Mouse (Mus musculus): ENCODE results near the gene Ranbp9. TPM values are rescaled to one million over a fixed set of nuclear protein-coding genes. Genes with fewer than 3 reads are reported as not detected.

Ranbp9 gene
- polyA plus RNA-seq, 1 experiment from 2014 or later: 10.6 TPM

DNA sequence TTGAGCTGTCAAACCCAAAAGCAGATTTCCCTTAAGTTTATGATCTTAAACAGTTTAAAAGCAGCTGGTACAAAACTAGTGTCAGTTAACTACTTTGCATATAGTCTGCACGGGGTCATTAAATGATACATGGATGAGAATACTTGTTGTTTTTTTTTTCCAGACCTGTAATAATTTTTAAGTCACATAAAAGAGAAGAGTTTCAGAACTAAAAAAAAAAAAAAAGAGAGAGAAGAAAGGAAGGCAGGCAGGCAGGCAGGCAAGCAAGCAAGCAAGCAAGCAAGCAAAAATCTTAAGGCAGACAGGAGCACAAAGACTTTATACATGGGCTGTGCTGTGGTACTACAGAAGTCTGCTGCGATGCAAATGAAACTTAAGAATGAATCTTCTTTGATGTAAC is 47.7 kb downstream of the Ranbp9 start:
- no peak overlapping the region for H3K27ac ChIP-seq
- peaks cover 4% of the 10 kb centered on the region; the same call in 1 of the 2 replicates for H3K9me3 ChIP-seq
- no peaks in the 10 kb centered on the region for H3K27me3 ChIP-seq (ENCODE audit: poor library complexity, severe bottlenecking)
- 91% methylated on average over 2 of the region's 2 CpGs for WGBS
- H3K4me3 ChIP-seq: no peak overlapping the region
- peaks cover 20% of the 10 kb centered on the region for H3K36me3 ChIP-seq (replicated peaks)
- no peak for DNase-seq (ENCODE audit: extremely low spot score, low spot score)
- H3K4me1 ChIP-seq: no peaks in the 10 kb centered on the region

DNA sequence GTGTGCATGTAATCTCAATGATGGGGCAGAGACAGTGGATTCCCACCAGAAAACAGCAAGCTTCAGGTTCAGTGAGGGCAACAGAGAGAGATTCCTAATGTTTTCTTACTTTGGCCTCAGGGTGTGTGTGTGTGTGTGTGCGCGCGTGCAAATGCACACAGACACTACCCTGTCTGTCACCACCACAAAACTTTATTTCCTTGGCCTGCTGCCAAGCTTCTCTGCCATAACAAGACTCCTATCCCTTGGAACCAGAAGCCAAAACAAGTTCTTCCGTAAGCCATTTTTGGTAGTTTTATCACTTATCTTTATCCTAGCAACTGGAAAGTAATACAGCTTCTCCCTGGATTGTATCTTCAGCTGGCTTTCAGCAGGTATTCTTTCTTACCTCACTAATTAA is 52.6 kb downstream of the Ranbp9 start:
- Histone ChIP-seq H3K27me3 (ENCODE audit: poor library complexity, severe bottlenecking) (no peaks in the 10 kb centered on the region), H3K27ac (no peak overlapping the region), H3K36me3 (replicated peaks) (peaks cover 44% of the 10 kb centered on the region), H3K9me3 (no peaks in the 10 kb centered on the region), H3K4me3 (no peak overlapping the region), H3K4me1 (no peaks in the 10 kb centered on the region)
- DNase-seq (ENCODE audit: extremely low spot score, low spot score): no peak
- 98% methylated on average over 4 of the region's 4 CpGs for WGBS

DNA sequence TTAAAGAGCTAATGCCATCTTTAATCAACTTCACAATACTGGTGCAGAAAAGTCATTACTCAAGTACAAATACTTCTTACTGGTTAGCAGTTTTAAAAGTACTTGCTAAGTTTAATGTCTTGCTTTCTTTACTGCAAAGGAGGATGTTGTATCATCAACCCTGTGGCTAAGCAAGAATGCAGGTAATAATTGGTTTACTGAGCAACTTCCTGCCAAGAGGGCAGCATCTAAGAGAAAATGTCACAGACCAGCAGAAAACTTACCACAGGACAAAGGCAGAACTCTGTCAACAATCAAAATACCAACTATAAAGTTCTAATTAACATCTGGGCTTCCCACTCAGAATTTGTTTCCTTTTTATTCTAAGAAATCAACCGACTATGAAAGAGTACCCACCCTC is 65.8 kb downstream of the Ranbp9 start:
- H3K36me3 ChIP-seq (replicated peaks): peaks cover 95% of the 10 kb centered on the region
- WGBS: 79% methylated on average over 1 of the region's 1 CpGs

DNA sequence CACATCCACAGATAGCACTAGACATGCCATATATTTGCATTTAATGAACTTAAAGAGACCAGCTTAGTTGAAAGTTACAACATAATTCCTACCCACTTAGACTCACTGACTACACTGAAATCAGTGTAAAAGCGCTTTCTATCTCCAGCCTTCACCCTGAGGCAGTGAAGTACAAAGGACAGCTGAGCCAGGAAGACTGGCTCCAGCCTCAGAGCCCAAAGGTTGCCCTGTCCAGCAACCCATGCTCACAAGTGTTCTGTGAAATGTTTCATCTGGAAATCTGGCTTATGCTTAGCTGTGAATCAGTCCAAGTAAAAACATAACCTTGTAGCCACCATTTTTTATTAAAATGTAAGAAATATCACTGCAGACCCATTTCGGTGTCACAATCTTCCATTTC is 67.5 kb downstream of the Ranbp9 start:
- DNase-seq (ENCODE audit: extremely low spot score, low spot score): no peak
- no peak overlapping the region for H3K27ac ChIP-seq
- no peaks in the 10 kb centered on the region for H3K9me3 ChIP-seq
- H3K4me3 ChIP-seq: no peak overlapping the region
- peaks cover 95% of the 10 kb centered on the region for H3K36me3 ChIP-seq (replicated peaks)
- WGBS: 99% methylated on average over 2 of the region's 2 CpGs
- H3K4me1 ChIP-seq: no peaks in the 10 kb centered on the region
- H3K27me3 ChIP-seq (ENCODE audit: poor library complexity, severe bottlenecking): no peaks in the 10 kb centered on the region

More for the DNA sequence above, 65.8 kb downstream of the Ranbp9 start:
- H3K27me3 ChIP-seq (ENCODE audit: poor library complexity, severe bottlenecking): no peaks in the 10 kb centered on the region
- H3K4me1 ChIP-seq: no peaks in the 10 kb centered on the region
- no peak overlapping the region for H3K27ac ChIP-seq
- no peak for DNase-seq (ENCODE audit: extremely low spot score, low spot score)
- H3K4me3 ChIP-seq: no peak overlapping the region
- H3K9me3 ChIP-seq: no peaks in the 10 kb centered on the region

DNA sequence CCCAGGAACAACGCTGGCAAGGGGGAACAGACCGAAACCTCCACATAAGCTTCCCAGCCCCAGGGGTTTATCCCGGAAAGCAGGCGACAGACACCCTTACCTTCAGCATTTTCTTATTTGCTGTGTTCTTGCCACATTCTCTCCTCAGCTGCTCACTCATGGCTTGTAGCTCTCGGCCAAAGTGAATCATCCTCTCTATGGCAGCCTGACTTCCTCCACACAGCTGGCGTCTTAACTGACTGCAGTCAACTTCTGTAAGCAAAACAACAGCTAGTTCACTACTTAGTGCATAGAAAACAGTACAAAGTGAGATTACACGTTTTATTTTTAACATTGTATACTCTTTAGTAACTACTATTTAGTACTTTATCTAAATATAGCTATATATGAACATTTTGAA is 68.8 kb downstream of the Ranbp9 start:
- 88% methylated on average over 7 of the region's 7 CpGs for WGBS
- Histone ChIP-seq H3K4me3 (no peak overlapping the region), H3K9me3 (no peaks in the 10 kb centered on the region), H3K27ac (no peak overlapping the region), H3K27me3 (ENCODE audit: poor library complexity, severe bottlenecking) (no peaks in the 10 kb centered on the region), H3K4me1 (no peaks in the 10 kb centered on the region), H3K36me3 (replicated peaks) (peaks cover 95% of the 10 kb centered on the region)
- DNase-seq (ENCODE audit: extremely low spot score, low spot score): no peak

DNA sequence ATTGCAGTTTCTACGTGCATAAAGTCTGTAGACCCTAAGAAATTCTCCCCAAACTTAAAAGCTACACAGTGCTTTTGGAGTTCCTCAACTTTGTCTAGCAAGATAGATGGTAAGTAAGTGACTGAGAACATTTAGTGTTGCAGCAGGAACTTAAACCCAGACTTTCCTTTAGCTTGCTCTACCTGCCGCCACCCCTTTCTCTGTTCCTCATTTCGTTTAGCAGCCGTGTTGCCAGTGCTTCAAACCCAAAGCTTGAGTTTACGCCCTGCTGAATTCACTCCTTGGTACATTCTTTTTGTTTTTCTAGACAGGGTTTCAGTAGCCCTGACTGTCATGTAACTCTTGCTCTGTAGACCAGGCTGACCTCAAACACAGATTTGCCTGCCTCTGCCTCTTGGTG is 81.5 kb downstream of the Ranbp9 start:
- peaks cover 1% of the 10 kb centered on the region; the same call in 1 of the 2 replicates for H3K9me3 ChIP-seq
- no peak for DNase-seq (ENCODE audit: extremely low spot score, low spot score)
- peaks cover 12% of the 10 kb centered on the region for H3K4me1 ChIP-seq
- no peak overlapping the region for H3K27ac ChIP-seq
- H3K27me3 ChIP-seq (ENCODE audit: poor library complexity, severe bottlenecking): no peaks in the 10 kb centered on the region
- H3K36me3 ChIP-seq (replicated peaks): peaks cover 77% of the 10 kb centered on the region
- WGBS: 92% methylated on average over 5 of the region's 5 CpGs
- peak overlapping the region; percentile 90 for H3K4me3 ChIP-seq

DNA sequence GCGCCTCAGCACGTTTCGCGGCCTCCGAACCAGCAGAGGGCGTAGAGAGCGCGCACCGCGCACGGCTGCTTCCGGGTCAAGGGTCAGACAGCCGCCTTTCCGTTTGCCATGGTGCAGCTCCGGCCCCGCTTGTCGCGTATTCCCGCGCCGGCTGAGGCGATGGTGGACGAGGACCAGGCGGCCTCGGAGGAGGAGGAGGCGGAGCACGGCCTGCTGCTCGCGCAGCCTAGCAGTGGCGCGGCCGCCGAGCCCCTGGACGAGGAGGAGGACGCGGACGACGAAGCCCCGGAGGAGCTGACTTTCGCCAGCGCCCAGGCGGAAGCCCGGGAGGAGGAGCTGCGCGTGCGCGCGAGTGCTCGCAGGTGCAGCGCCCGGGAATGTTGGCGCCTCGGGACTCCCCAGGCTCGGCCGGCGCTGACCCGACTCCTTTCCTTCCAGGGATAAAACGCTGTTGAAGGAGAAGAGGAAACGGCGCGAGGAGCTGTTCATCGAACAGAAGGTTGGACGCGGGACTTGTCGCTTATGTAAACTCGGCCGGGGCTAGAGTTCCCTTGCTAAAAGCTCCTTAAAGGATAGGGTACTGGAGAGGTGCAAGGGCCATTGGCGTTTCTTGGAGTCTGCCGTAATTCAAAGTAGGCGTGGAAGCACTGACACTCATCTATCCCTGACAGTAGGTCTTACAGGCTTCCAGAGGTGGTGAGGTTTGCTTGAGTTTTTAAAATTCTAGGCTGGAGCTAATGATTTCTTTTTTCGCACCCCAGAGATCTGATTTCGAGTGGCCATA is 82.6 kb downstream of the Ranbp9 start, which contains the start of gene Nol7:
TSS of gene Nol7 (plus strand) at position 94 of the 784 bp plus-strand sequence.
- H3K4me1 ChIP-seq: peaks cover 12% of the 10 kb centered on the region
- no peaks in the 10 kb centered on the region for H3K27me3 ChIP-seq (ENCODE audit: poor library complexity, severe bottlenecking)
- H3K4me3 ChIP-seq: peak within 1 kb of the TSS; percentile 90
- peaks cover 76% of the 10 kb centered on the region for H3K36me3 ChIP-seq (replicated peaks)
- H3K27ac ChIP-seq: peak within 1 kb of the TSS; percentile 99
- WGBS: 1% methylated on average over 72 of the region's 72 CpGs
- DNase-seq (ENCODE audit: extremely low spot score, low spot score): peak; percentile 97
- H3K9me3 ChIP-seq: peaks cover 9% of the 10 kb centered on the region; the same call in 1 of the 2 replicates

DNA sequence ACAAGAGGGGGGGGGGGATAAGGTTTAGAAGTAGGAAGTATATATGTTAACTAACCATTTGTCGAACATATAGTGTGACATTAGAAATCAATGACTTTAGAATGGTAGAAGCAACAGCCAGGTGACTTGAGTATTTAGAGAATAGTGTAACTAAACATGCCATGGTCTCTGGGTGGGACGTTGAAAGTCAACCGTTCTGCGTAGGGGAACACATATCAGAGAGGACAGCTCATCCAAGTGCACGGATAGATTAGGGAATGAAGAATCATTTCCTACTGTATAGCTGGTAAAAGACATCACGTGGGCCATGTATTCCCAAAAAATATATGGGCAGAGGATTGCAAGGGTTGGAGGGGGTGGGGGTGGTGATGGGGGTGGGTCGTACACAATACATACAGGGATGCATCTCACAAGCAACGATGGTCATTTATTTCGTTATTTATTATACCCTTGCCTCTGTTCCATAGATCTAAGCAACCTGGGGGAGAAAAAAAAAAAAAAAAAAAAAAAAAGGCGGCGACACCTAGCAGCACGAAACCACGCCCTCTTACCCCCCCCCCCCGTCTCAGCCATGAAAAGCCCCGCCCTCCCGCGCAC is 83.3 kb downstream of the Ranbp9 start:
- H3K27ac ChIP-seq: peak overlapping the region; percentile 99
- H3K36me3 ChIP-seq (replicated peaks): peaks cover 69% of the 10 kb centered on the region
- H3K4me1 ChIP-seq: peaks cover 12% of the 10 kb centered on the region
- peak overlapping the region; percentile 90 for H3K4me3 ChIP-seq
- 41% methylated on average over 17 of the region's 17 CpGs for WGBS
- no peak for DNase-seq (ENCODE audit: extremely low spot score, low spot score)
- no peaks in the 10 kb centered on the region for H3K27me3 ChIP-seq (ENCODE audit: poor library complexity, severe bottlenecking)
- peaks cover 9% of the 10 kb centered on the region; the same call in 1 of the 2 replicates for H3K9me3 ChIP-seq

DNA sequence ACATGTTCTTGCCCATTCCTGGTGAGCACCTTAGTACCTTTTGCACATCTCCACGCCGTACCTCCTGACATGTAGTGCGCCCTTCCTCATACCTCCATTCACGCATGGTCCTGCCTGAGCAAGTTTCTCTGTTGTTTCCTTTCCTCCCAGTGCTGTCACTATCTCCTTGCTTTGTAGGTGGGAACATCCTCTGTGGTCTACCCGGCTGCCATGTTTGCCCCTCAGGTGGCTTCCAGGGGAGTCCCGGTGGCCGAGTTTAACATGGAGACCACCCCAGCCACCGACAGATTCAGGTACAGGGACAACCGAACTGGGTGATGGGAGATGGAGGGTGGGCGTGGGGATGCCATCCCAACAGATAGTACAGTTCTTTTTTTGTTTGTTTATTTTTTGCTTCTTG is 95.8 kb downstream of the Ranbp9 start:
- Histone ChIP-seq H3K36me3 (replicated peaks) (peaks cover 41% of the 10 kb centered on the region), H3K9me3 (peaks cover 5% of the 10 kb centered on the region; the same call in 1 of the 2 replicates), H3K4me3 (no peak overlapping the region), H3K27ac (no peak overlapping the region), H3K27me3 (ENCODE audit: poor library complexity, severe bottlenecking) (no peaks in the 10 kb centered on the region), H3K4me1 (no peaks in the 10 kb centered on the region)
- WGBS: 95% methylated on average over 10 of the region's 10 CpGs
- DNase-seq (ENCODE audit: extremely low spot score, low spot score): no peak

DNA sequence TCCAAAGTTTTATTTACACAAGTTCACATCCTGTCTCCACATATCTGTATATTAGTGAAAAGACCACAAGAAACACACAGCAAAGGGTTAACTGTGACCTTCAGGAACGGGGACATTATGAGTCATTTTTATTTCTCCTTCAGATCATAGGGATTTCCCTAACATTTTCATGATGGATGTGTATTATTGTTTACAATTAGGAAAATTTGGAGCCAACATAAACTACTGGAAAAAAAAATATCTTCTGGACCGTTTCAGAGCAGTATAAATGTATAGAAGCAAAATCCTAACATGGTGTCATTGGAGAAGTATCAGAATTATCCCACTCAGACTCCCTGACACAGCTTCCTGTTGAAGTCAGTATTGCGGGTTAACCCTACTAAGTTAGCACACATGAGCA is 101.1 kb downstream of the Ranbp9 start:
- no peak overlapping the region for H3K4me3 ChIP-seq
- DNase-seq (ENCODE audit: extremely low spot score, low spot score): no peak
- H3K36me3 ChIP-seq (replicated peaks): peaks cover 56% of the 10 kb centered on the region
- no peaks in the 10 kb centered on the region for H3K9me3 ChIP-seq
- H3K4me1 ChIP-seq: no peaks in the 10 kb centered on the region
- no peaks in the 10 kb centered on the region for H3K27me3 ChIP-seq (ENCODE audit: poor library complexity, severe bottlenecking)
- WGBS: 92% methylated on average over 3 of the region's 3 CpGs
- H3K27ac ChIP-seq: no peak overlapping the region

DNA sequence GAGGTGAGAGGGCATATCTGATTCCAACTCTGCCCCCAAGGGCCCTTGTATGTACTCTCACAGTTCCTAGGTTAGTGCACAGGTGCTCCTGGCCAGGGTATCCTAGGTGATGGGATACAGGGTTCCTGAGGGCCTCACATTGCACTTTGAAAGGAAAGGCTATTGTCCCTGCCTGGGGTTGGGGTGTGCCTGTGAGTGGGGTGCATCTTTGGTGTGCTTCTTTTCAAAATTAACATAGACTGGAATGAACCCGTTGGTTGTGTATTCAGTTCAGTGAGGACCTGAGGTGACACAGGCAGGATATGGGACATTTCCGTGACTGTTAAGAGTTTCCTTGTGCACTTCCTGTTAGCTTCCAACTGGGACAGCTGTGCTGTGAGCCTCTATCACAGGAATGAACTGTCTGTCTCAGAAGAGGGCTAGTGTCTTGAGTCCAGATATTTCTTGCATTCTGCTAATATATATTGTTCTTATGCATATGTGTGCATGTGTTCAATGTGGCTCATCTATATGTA is 106.1 kb downstream of the Ranbp9 start:
- H3K4me3 ChIP-seq: no peak overlapping the region
- peaks cover 69% of the 10 kb centered on the region for H3K36me3 ChIP-seq (replicated peaks)
- H3K4me1 ChIP-seq: peaks cover 8% of the 10 kb centered on the region; the same call in 1 of the 2 replicates
- DNase-seq (ENCODE audit: extremely low spot score, low spot score): no peak
- H3K9me3 ChIP-seq: peaks cover 8% of the 10 kb centered on the region; the same call in 1 of the 2 replicates
- H3K27me3 ChIP-seq (ENCODE audit: poor library complexity, severe bottlenecking): no peaks in the 10 kb centered on the region
- 0 out of 2 replicates have a peak overlapping the region, but pooled peaks have one; percentile 20 for H3K27ac ChIP-seq
- 76% methylated on average over 2 of the region's 2 CpGs for WGBS

DNA sequence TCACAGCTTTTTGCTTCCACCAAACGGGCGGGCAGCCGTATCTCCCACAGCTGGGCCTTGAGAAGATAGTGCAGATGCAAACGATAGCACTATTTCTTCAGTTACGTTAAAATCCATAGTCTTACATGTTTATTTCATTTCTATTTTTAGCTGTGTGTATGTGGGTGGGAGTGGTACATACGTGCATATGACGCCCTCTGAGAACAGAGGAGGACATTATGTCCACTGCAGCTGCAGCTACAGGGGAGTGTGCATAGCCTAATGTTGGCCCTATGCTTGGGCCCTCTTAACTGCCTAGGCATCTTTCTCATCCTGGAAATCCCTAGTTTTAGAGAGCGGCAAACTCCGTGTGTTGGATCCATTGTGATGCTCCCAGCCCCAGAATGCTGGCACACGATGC is 106.9 kb downstream of the Ranbp9 start:
- Histone ChIP-seq H3K27me3 (ENCODE audit: poor library complexity, severe bottlenecking) (no peaks in the 10 kb centered on the region), H3K4me3 (no peak overlapping the region), H3K4me1 (peaks cover 8% of the 10 kb centered on the region; the same call in 1 of the 2 replicates), H3K36me3 (replicated peaks) (peaks cover 67% of the 10 kb centered on the region), H3K27ac (0 out of 2 replicates have a peak overlapping the region, but pooled peaks have one; percentile 20), H3K9me3 (peaks cover 8% of the 10 kb centered on the region; the same call in 1 of the 2 replicates)
- 84% methylated on average over 10 of the region's 10 CpGs for WGBS
- no peak for DNase-seq (ENCODE audit: extremely low spot score, low spot score)

DNA sequence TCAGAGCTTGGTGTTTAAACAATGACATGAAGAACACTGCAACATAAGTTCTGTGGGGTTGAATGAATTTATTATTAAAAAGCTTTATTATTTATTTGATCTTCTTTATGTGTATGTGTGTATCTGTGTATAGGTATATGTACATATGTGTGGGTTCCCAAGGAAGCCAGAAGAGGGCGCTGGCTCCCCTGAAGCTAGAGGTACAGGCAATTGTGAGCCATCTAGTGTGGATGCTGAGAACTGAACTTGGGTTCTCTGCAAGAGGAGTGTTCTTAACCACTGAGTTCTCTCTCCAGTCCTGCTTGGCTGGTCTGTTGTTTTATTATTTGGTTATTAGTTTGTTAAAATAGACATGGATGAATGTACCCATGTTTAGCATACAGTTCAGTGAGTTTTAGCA is 108.2 kb downstream of the Ranbp9 start:
- H3K4me1 ChIP-seq: peaks cover 8% of the 10 kb centered on the region; the same call in 1 of the 2 replicates
- no peak overlapping the region for H3K4me3 ChIP-seq
- peaks cover 8% of the 10 kb centered on the region; the same call in 1 of the 2 replicates for H3K9me3 ChIP-seq
- no peak for DNase-seq (ENCODE audit: extremely low spot score, low spot score)
- H3K27me3 ChIP-seq (ENCODE audit: poor library complexity, severe bottlenecking): no peaks in the 10 kb centered on the region
- 92% methylated on average over 1 of the region's 1 CpGs for WGBS
- no peak overlapping the region for H3K27ac ChIP-seq
- H3K36me3 ChIP-seq (replicated peaks): peaks cover 55% of the 10 kb centered on the region
